Mouse (Mus musculus) myocyte (in vitro differentiated cells): Measurements from ENCODE around the gene Gm20388.
"Not testable (repeated sequence)": the region's sequence is repeated elsewhere in the genome, so short reads cannot be mapped to it uniquely, and the experiment has no call there.

Experiments used
- CEBPB ChIP-seq: IDR thresholded peaks from 2 replicates; pipeline ENCODE4 v1.6.1; 2011; ENCODE audit warnings: mild to moderate bottlenecking, moderate library complexity; ENCODE audit not compliant: poor library complexity, insufficient read depth, severe bottlenecking
- E2F4 ChIP-seq: IDR thresholded peaks from one replicate; pipeline ENCODE4 v1.6.1; 2011; ENCODE audit warnings: mild to moderate bottlenecking, control low read depth, moderate library complexity; ENCODE audit not compliant: insufficient read depth
- MAX ChIP-seq: IDR thresholded peaks from one replicate; pipeline ENCODE4 v1.6.1; 2011; ENCODE audit warnings: low read depth, mild to moderate bottlenecking, control low read depth
- MYOD1 ChIP-seq, 3 experiments: IDR thresholded peaks; one replicate each; pipeline ENCODE4 v1.6.1; 2011; ENCODE audit warnings: control low read depth in 2 of 3, low read depth in 2 of 3, mild to moderate bottlenecking in 2 of 3, moderate library complexity in 1 of 3; ENCODE audit not compliant: insufficient read length in 2 of 3, control insufficient read depth in 1 of 3
- MYOG ChIP-seq, 3 experiments: IDR thresholded peaks; one replicate each; pipeline ENCODE4 v1.6.1; 2011; ENCODE audit warnings: control low read depth in 2 of 3, low read depth in 2 of 3, mild to moderate bottlenecking in 2 of 3; ENCODE audit not compliant: insufficient read length in 2 of 3, control insufficient read depth in 1 of 3, insufficient read depth in 1 of 3
- POLR2A ChIP-seq: IDR thresholded peaks from one replicate; pipeline ENCODE4 v1.6.1; 2011; ENCODE audit warnings: low read depth, mild to moderate bottlenecking, control low read depth, moderate library complexity; ENCODE audit not compliant: insufficient read length
- POLR2AphosphoS2 ChIP-seq: IDR thresholded peaks from one replicate; pipeline ENCODE4 v1.6.1; 2011; ENCODE audit warnings: low read depth, control low read depth; ENCODE audit not compliant: insufficient read length
- SRF ChIP-seq: IDR thresholded peaks from one replicate; pipeline ENCODE4 v1.6.1; 2011; ENCODE audit warnings: low read depth; ENCODE audit not compliant: control insufficient read depth, insufficient read length
- TCF12 ChIP-seq: IDR thresholded peaks from one replicate; pipeline ENCODE4 v1.6.1; 2011; ENCODE audit warnings: mild to moderate bottlenecking, control low read depth; ENCODE audit not compliant: poor library complexity, insufficient read depth, severe bottlenecking
- TCF3 ChIP-seq: IDR thresholded peaks from one replicate; pipeline ENCODE4 v1.6.1; 2011; ENCODE audit warnings: low read depth, control low read depth; ENCODE audit not compliant: insufficient read length
- USF1 ChIP-seq: IDR thresholded peaks from one replicate; pipeline ENCODE4 v1.6.1; 2011; ENCODE audit warnings: low read depth, mild to moderate bottlenecking, control low read depth, moderate library complexity

DNA sequence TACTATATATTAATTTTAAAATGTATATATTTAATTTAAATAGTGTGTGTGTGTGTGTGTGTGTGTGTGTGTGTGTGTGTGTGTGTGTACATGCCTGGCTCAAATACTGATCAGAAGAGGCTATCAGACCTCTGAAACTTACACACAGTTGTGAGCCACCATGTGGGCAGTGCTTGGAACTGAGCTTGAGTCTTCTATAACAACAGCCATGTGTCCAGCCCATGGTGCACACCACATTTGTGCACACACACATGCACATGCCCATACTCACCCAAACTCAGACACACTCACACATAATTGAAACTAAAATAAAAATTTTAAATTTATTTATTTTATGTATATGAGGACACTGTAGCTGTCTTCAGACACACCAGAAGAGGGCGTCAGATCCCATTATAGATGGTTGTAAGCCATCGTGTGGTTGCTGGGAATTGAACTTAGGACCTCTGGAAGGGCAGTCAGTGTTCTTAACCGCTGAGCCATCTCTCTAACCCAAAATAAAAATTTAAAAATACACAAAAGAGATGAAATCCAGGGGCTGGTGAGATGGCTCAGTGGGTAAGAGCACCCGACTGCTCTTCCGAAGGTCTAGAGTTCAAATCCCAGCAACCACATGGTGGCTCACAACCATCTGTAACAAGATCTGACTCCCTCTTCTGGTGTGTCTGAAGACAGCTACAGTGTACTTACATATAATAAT, 3504.5 kb downstream of the Gm20388 start:
- not testable (repeated sequence) for TF ChIP-seq POLR2A; USF1; E2F4; SRF; TCF12; CEBPB; MYOG (IDR thresholded peaks at IDR 0.05; ENCODE audit: control insufficient read depth in 1 of 3, insufficient read depth in 1 of 3, insufficient read length in 2 of 3, low read depth in 2 of 3); MAX; POLR2AphosphoS2; TCF3; MYOD1 (IDR thresholded peaks at IDR 0.05; ENCODE audit: control insufficient read depth in 1 of 3, insufficient read length in 2 of 3, low read depth in 2 of 3)
